In the genomic region with DNA sequence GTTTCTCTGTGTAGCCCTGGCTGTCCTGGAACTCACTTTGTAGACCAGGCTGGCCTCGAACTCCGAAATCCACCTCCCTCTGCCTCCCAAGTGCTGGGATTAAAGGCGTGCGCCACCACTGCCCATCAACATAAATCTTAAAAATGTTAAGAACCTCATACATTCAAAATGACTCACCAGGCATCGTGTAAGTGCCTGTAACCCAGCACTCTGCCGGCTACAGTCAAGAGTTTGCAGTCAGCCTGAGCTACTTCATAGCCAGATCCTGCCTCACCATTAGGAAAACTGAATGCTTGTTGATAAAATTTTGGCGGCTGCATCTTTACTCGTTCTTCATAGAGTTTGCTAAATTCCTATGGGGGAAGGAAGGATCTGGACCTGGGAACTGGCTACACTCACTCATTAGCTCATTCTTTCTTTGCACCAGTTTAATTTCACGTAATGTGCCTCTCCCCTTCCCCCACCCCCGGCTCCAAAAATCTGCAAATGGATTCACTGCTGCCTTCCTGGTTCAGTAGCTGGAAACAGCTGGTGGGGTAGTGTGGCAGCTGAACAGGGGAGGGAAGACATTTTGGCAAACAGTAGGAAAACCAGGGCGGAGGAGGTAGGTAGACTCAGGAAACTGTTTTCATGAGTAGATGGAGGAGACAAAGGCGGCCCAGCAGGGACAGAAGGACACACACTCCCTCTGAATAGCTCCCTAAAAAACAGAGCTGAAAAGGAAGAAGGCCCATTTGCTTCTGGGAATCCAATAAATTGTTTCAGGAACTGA, we compare ENCODE assay signal across 12 mouse cellular contexts.
DNase-seq lines count a peak whose midpoint lies in the region; TF ChIP-seq lines count a peak whose summit lies in the region.
"Had no signal": no experiment of that assay in that cellular context is flagged by ENCODE, and none has a peak within 500 bp of the region (broad histone marks: within the 10 kb centered on the region; RNA-seq: fewer than 3 reads in every experiment).

No protein-coding gene starts in this region.

- intact Hi-C loops in heart, postnatal 14 days (cut with DNase I) = no loop called here

- H3K9ac ChIP-seq in ES-E14 (ENCODE audit: insufficient read depth, low read depth, low read length, poor library complexity, severe bottlenecking) = no peak overlapping the region; the same call in 1 of the 2 replicates
- H3K9ac ChIP-seq: embryonic facial prominence, embryonic 13.5 days; liver, embryonic 15.5 days had no signal

- no peaks in the 10 kb centered on the region for H3K36me3 ChIP-seq in ES-E14 (ENCODE audit: control insufficient read depth, insufficient read depth, low read length, poor library complexity, severe bottlenecking)
- H3K36me3 ChIP-seq: embryonic facial prominence, embryonic 13.5 days; liver, embryonic 15.5 days had no signal

- TF ChIP-seq POLR2A in lung, adult 2 months (IDR thresholded peaks at IDR 0.05; ENCODE audit: borderline replicate concordance, extremely low read depth, low read depth, low read length) = no peak

- peak overlapping the region; percentile 93; the same call in 1 of the 2 replicates for H3K27ac ChIP-seq in ES-E14 (ENCODE audit: insufficient read depth, low read depth, low read length, poor library complexity, severe bottlenecking)
- H3K27ac ChIP-seq: embryonic facial prominence, embryonic 13.5 days; liver, embryonic 15.5 days; stomach, postnatal 0 days had no signal

- 54% methylated on average over 12 of the region's 12 CpGs for WGBS in lung, adult 2 months

- 0 out of 2 replicates have a peak, but pooled peaks cover 4% of the 10 kb centered on the region for H3K4me1 ChIP-seq in lung, adult 2 months (ENCODE audit: control insufficient read depth, insufficient read depth, low read length)
- peaks cover 12 to 38% of the 10 kb centered on the region in 2 experiments for H3K4me1 ChIP-seq in ES-E14 (ENCODE audit: control insufficient read depth in 2 of 2, insufficient read depth in 2 of 2, low read length in 2 of 2, poor library complexity in 1 of 2)
- H3K4me1 ChIP-seq: liver, embryonic 15.5 days had no signal

- H3K4me3 ChIP-seq in lung, adult 2 months (replicated peaks; ENCODE audit: extremely low read depth, low read depth, low read length) = no peak overlapping the region
- H3K4me3 ChIP-seq in ES-E14 (ENCODE audit: insufficient read depth in 1 of 2, low read depth in 1 of 2, low read length in 2 of 2, poor library complexity in 1 of 2, severe bottlenecking in 1 of 2) = no peak overlapping the region; a peak in 1 of 4 replicates
- H3K4me3 ChIP-seq: embryonic facial prominence, embryonic 13.5 days; liver, embryonic 15.5 days had no signal

- no peak for TF ChIP-seq CTCF in lung, adult 2 months (IDR thresholded peaks at IDR 0.05; ENCODE audit: insufficient read depth, low read length)

- no peaks in the 10 kb centered on the region for H3K9me3 ChIP-seq in ES-E14 (ENCODE audit: control insufficient read depth, insufficient read depth, low read depth, low read length)
- H3K9me3 ChIP-seq: embryonic facial prominence, embryonic 13.5 days; liver, embryonic 15.5 days had no signal

- in situ Hi-C loops in ES-E14 (cut with MboI; ENCODE audit: low sequenced_read_pairs in 2 of 2, unreplicated experiment in 2 of 2) = no loop called here

- DNase-seq in heart, adult 18-20 months = peak; percentile 28 to 37
- DNase-seq in heart, postnatal 14 days = no peak
- peak; percentile 12 for DNase-seq in lung, postnatal 36 days
- no peak for DNase-seq in lung, adult 2 months
- DNase-seq in ES-E14 (ENCODE audit: low read depth, low spot score) = peak; percentile 49
- DNase-seq in fibroblast of lung, adult 2 months (ENCODE audit: low read depth) = peak; percentile 45
- no peak for DNase-seq in left cerebral cortex, adult 8-10 months (ENCODE audit: low spot score in 2 of 2)
- no peak for DNase-seq in thymus, postnatal 36 days
- DNase-seq: cerebellum, adult 9-10 months had no signal

TF ChIP-seq in ES-E14, 5 proteins besides CTCF, POLR2A, EP300 and RAD21:
- TF ChIP-seq CHD2 (IDR thresholded peaks at IDR 0.05; ENCODE audit: low read depth, low read length) (peak; percentile 21; the same call in 1 of the 2 replicates), ZC3H11A (IDR thresholded peaks at IDR 0.05; ENCODE audit: borderline replicate concordance, low read depth, low read length) (no peak)

Comparison
In these comparisons a context has a peak if more than half of its experiments do, and no peak if none do; other contexts are left out.
1. DNase-seq: peak in heart, adult 18-20 months (2 of 2), lung, postnatal 36 days (single experiment), ES-E14 (single experiment) and fibroblast of lung, adult 2 months (single experiment); none in heart, postnatal 14 days (0 of 2), lung, adult 2 months (single experiment), left cerebral cortex, adult 8-10 months (0 of 2) and thymus, postnatal 36 days (0 of 2).